Comparison of ENCODE assay signal across 11 mouse cellular contexts in genomic region chr7:25180512-25180911, GRCm38 (mm10). TPM values are rescaled to one million over a fixed set of nuclear protein-coding genes. Genes with fewer than 3 reads are reported as not detected.
DNase-seq lines count a peak whose midpoint lies in the region; ATAC-seq lines count a peak whose summit lies in the region.
"Had no signal": no experiment of that assay in that cellular context is flagged by ENCODE, and none has a peak within 500 bp of the region (broad histone marks: within the 10 kb centered on the region; RNA-seq: fewer than 3 reads in every experiment).

No protein-coding gene starts in this region.

- ATAC-seq in neural tube, embryonic 11.5 days (ENCODE audit: insufficient read depth, low FRiP score, low TSS enrichment): no peak
- ATAC-seq in liver, embryonic 13.5 days (ENCODE audit: low read depth): no peak
- no peak for ATAC-seq in heart, embryonic 11.5 days (replicated peaks; ENCODE audit: insufficient number of reproducible peaks, low FRiP score, low TSS enrichment)

- H3K9me3 ChIP-seq in neural tube, embryonic 11.5 days (ENCODE audit: control insufficient read depth, low read length): no peaks in the 10 kb centered on the region
- no peaks in the 10 kb centered on the region for H3K9me3 ChIP-seq in hindbrain, embryonic 10.5 days
- H3K9me3 ChIP-seq in liver, embryonic 13.5 days (replicated peaks): no peaks in the 10 kb centered on the region
- no peaks in the 10 kb centered on the region for H3K9me3 ChIP-seq in heart, embryonic 11.5 days (replicated peaks; ENCODE audit: control insufficient read depth, low read length)
- H3K9me3 ChIP-seq: embryonic facial prominence, embryonic 15.5 days had no signal

- H3K4me3 ChIP-seq in neural tube, embryonic 11.5 days (ENCODE audit: low read depth, low read length): peak overlapping the region; percentile 66; the same call in 1 of the 2 replicates
- peak overlapping the region; percentile 71 for H3K4me3 ChIP-seq in hindbrain, embryonic 10.5 days
- H3K4me3 ChIP-seq in liver, embryonic 13.5 days (replicated peaks): no peak overlapping the region; the same call in 1 of the 2 replicates
- H3K4me3 ChIP-seq in heart, embryonic 11.5 days (ENCODE audit: low read depth, low read length): no peak overlapping the region

- WGBS in neural tube, embryonic 11.5 days: under 1% methylated on average over 6 of the region's 6 CpGs
- 3% methylated on average over 6 of the region's 6 CpGs for WGBS in hindbrain, embryonic 10.5 days
- 2% methylated on average over 6 of the region's 6 CpGs for WGBS in liver, embryonic 13.5 days (ENCODE audit: insufficient replicate concordance)
- WGBS in heart, embryonic 11.5 days (ENCODE audit: insufficient replicate concordance): 7% methylated on average over 6 of the region's 6 CpGs

- no peak for DNase-seq in neural tube, embryonic 11.5 days (ENCODE audit: low spot score)
- no peak for DNase-seq in neural tube, embryonic 10.5 days (ENCODE audit: extremely low spot score, low spot score)
- DNase-seq in hindbrain, embryonic 10.5 days (ENCODE audit: low spot score): no peak
- DNase-seq in liver, embryonic 13.5 days: no peak
- DNase-seq in adrenal gland, postnatal 10 days: no peak
- DNase-seq in left cerebral cortex, adult 11 months (ENCODE audit: low spot score): no peak
- DNase-seq in kidney, postnatal 36 days: no peak
- DNase-seq: lung, adult 18-20 months; thymus, adult 2 months had no signal

- H3K4me1 ChIP-seq in neural tube, embryonic 11.5 days (ENCODE audit: control insufficient read depth, insufficient read depth, low read length): peaks cover 12% of the 10 kb centered on the region
- H3K4me1 ChIP-seq in hindbrain, embryonic 10.5 days (replicated peaks): peaks cover 61% of the 10 kb centered on the region
- peaks cover 42% of the 10 kb centered on the region for H3K4me1 ChIP-seq in liver, embryonic 13.5 days (replicated peaks)
- H3K4me1 ChIP-seq in heart, embryonic 11.5 days (ENCODE audit: control insufficient read depth, insufficient read depth, low read length): peaks cover 8% of the 10 kb centered on the region; the same call in 1 of the 2 replicates

- peaks cover 39% of the 10 kb centered on the region for H3K27me3 ChIP-seq in neural tube, embryonic 11.5 days (ENCODE audit: control insufficient read depth, insufficient read depth, low read length)
- H3K27me3 ChIP-seq in hindbrain, embryonic 10.5 days (ENCODE audit: insufficient read depth, poor library complexity, severe bottlenecking): peaks cover 100% of the 10 kb centered on the region
- peaks cover 91% of the 10 kb centered on the region for H3K27me3 ChIP-seq in liver, embryonic 13.5 days
- H3K27me3 ChIP-seq in heart, embryonic 11.5 days (ENCODE audit: control insufficient read depth, insufficient read depth, low read length): peaks cover 89% of the 10 kb centered on the region

- H3K9ac ChIP-seq in neural tube, embryonic 11.5 days (ENCODE audit: low read length): no peak overlapping the region; the same call in 1 of the 2 replicates
- H3K9ac ChIP-seq in liver, embryonic 13.5 days: no peak overlapping the region
- H3K9ac ChIP-seq in heart, embryonic 11.5 days (ENCODE audit: low read depth, low read length): no peak overlapping the region

- H3K4me2 ChIP-seq in neural tube, embryonic 11.5 days (ENCODE audit: low read depth): peak overlapping the region; percentile 80
- H3K4me2 ChIP-seq in liver, embryonic 13.5 days: 0 out of 2 replicates have a peak overlapping the region, but pooled peaks have one; percentile 46
- H3K4me2 ChIP-seq in heart, embryonic 11.5 days: no peak overlapping the region

- H3K36me3 ChIP-seq in neural tube, embryonic 11.5 days (ENCODE audit: control insufficient read depth, insufficient read depth, low read length): no peaks in the 10 kb centered on the region
- H3K36me3 ChIP-seq in hindbrain, embryonic 10.5 days: no peaks in the 10 kb centered on the region
- H3K36me3 ChIP-seq in liver, embryonic 13.5 days: no peaks in the 10 kb centered on the region
- no peaks in the 10 kb centered on the region for H3K36me3 ChIP-seq in heart, embryonic 11.5 days (ENCODE audit: control insufficient read depth, insufficient read depth, low read length)
- H3K36me3 ChIP-seq: embryonic facial prominence, embryonic 15.5 days had no signal

- peak overlapping the region; percentile 86 for H3K27ac ChIP-seq in neural tube, embryonic 11.5 days (ENCODE audit: low read depth, low read length)
- peak overlapping the region; percentile 92 for H3K27ac ChIP-seq in hindbrain, embryonic 10.5 days
- H3K27ac ChIP-seq in liver, embryonic 13.5 days: no peak overlapping the region
- H3K27ac ChIP-seq in heart, embryonic 11.5 days (ENCODE audit: low read depth, low read length): no peak overlapping the region
- H3K27ac ChIP-seq: embryonic facial prominence, embryonic 15.5 days had no signal

RNA-seq across cellular contexts. Expression of gene Pou2f2, which starts 1.0 kb away (rescaled TPM):
- polyA plus RNA-seq in neural tube, embryonic 11.5 days (2014; fragmentation: Nextera tagmentation; extraction: Ambion mirVana): 33.7 and 40.9 TPM in 2 replicates
- polyA plus RNA-seq in hindbrain, embryonic 10.5 days (2016; fragmentation: Nextera tagmentation; extraction: Ambion mirVana): 19.3 and 41.0 TPM in 2 replicates
- 1.5 and 1.6 TPM in 2 replicates for polyA plus RNA-seq in liver, embryonic 13.5 days (2015; fragmentation: Nextera tagmentation; extraction: Ambion mirVana)
- total RNA-seq in adrenal gland, postnatal 10 days (2021): 1 to 10 TPM; 2.3 to 3.6 TPM
- 0.68 and 0.83 TPM in 2 replicates for polyA plus RNA-seq in heart, embryonic 11.5 days (2014; fragmentation: Nextera tagmentation; extraction: Ambion mirVana)

RNA-seq across cellular contexts. Expression of gene Dedd2, which starts 39.9 kb away (rescaled TPM):
- 11.0 and 11.6 TPM in 2 replicates for polyA plus RNA-seq in neural tube, embryonic 11.5 days (2014; fragmentation: Nextera tagmentation; extraction: Ambion mirVana)
- polyA plus RNA-seq in hindbrain, embryonic 10.5 days (2016; fragmentation: Nextera tagmentation; extraction: Ambion mirVana): 10.2 and 11.2 TPM in 2 replicates
- 27.0 and 27.6 TPM in 2 replicates for polyA plus RNA-seq in liver, embryonic 13.5 days (2015; fragmentation: Nextera tagmentation; extraction: Ambion mirVana)
- 10 to 100 TPM; 14.8 to 16.9 TPM for total RNA-seq in adrenal gland, postnatal 10 days (2021)
- 5.3 and 6.7 TPM in 2 replicates for polyA plus RNA-seq in heart, embryonic 11.5 days (2014; fragmentation: Nextera tagmentation; extraction: Ambion mirVana)

RNA-seq across cellular contexts. Expression of gene Zfp526, which starts 40.7 kb away (rescaled TPM):
- polyA plus RNA-seq in neural tube, embryonic 11.5 days (2014; fragmentation: Nextera tagmentation; extraction: Ambion mirVana): 3.7 and 3.8 TPM in 2 replicates
- polyA plus RNA-seq in hindbrain, embryonic 10.5 days (2016; fragmentation: Nextera tagmentation; extraction: Ambion mirVana): 2.5 and 3.0 TPM in 2 replicates
- polyA plus RNA-seq in liver, embryonic 13.5 days (2015; fragmentation: Nextera tagmentation; extraction: Ambion mirVana): 2.0 and 2.1 TPM in 2 replicates
- total RNA-seq in adrenal gland, postnatal 10 days (2021): 10 to 100 TPM in 1 of 2 experiments, 1 to 10 TPM in 1; 9.2 to 11.8 TPM
- polyA plus RNA-seq in heart, embryonic 11.5 days (2014; fragmentation: Nextera tagmentation; extraction: Ambion mirVana): 2.3 and 2.7 TPM in 2 replicates

RNA-seq across cellular contexts. Expression of gene Gsk3a, which starts 57.1 kb away (rescaled TPM):
- polyA plus RNA-seq in neural tube, embryonic 11.5 days (2014; fragmentation: Nextera tagmentation; extraction: Ambion mirVana): 15.9 and 19.7 TPM in 2 replicates
- polyA plus RNA-seq in hindbrain, embryonic 10.5 days (2016; fragmentation: Nextera tagmentation; extraction: Ambion mirVana): 11.6 and 12.5 TPM in 2 replicates
- 6.2 and 6.3 TPM in 2 replicates for polyA plus RNA-seq in liver, embryonic 13.5 days (2015; fragmentation: Nextera tagmentation; extraction: Ambion mirVana)
- 10 to 100 TPM; 92.5 to 96.7 TPM for total RNA-seq in adrenal gland, postnatal 10 days (2021)
- 10.4 and 11.6 TPM in 2 replicates for polyA plus RNA-seq in heart, embryonic 11.5 days (2014; fragmentation: Nextera tagmentation; extraction: Ambion mirVana)

Comparison
In these comparisons a context has a peak if more than half of its experiments do, and no peak if none do; other contexts are left out.
1. H3K27ac ChIP-seq: peak in neural tube, embryonic 11.5 days (single experiment) and hindbrain, embryonic 10.5 days (single experiment); none in liver, embryonic 13.5 days (single experiment) and heart, embryonic 11.5 days (single experiment).
2. H3K4me3 ChIP-seq: peak in neural tube, embryonic 11.5 days (single experiment) and hindbrain, embryonic 10.5 days (single experiment); none in liver, embryonic 13.5 days (single experiment) and heart, embryonic 11.5 days (single experiment).